Mouse (Mus musculus) central nervous system, embryonic 11.5 days (tissue): ENCODE data around the gene Fam71f2. TPM values are rescaled to one million over a fixed set of nuclear protein-coding genes. Genes with fewer than 3 reads are reported as not detected.

Source experiments
- polyA plus RNA-seq: library from polyadenylated mRNA; depleted of rRNA; stranded (reverse); fragments of >200 nt; gene quantifications from 2 replicates; pipeline ENCODE4 v1.2.3, GENCODE M21; 2012; rRNA removed

Fam71f2 gene
- 1.0 and 1.5 TPM in 2 replicates for polyA plus RNA-seq

DNA sequence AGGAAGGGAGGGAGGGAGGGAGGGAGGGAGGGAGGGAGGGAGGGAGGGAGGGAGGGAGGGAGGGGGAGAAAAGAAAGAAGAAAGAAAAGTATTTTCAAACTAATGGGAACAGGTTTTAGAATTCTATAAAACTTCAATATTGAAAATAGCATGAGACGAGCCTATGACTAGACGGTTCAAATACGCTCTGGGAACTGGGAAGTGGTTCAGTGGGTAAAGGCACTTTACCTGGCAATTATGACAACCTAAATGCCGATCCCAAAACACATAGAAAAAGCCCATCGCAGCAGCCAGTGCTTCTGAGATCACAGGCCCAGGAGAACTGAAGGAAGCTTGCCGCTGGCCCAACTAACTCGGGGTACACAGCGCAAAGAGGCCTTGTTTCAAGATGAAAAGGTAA, at the start of gene Fam71f2:
Gene Fam71f2 (plus strand): TSS at position 301 of the 400 bp plus-strand sequence.

DNA sequence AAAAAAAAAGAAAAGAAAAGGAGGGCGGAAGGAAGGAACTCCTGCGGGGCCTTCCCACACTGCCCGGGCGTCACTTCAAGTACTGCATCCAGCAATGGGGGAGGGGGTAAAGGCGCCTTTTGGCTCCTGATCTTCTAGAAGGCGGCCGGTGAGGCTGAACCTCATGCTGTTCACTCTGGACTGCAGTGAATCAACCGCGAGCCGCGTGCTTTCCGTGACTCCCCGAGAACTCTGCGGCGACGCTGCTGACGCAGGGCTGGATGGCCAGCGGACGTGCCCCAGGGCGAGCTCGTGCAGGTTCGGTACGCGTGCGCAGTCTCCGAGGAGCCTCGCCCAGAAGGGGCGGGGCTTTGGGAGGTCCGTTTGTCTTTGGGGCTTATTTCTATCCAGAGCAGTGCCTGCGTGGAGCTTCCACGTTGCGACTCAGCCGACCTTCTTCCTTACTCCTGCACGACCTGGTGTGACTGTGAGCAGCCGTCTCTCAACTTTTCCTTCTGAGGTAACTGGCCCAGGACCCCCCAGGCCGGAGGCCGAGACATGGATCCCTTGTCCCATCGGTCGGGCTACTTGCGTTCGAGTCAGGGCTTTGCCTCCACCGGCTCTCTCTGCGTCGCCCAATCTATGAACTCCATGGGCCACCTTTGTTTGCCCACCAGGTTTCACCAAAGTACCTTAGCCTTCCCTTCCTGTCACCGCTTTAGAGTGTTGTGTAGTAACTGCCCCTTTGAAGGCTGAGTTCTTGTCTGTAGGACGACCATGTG, 6.9 kb upstream of the Fam71f2 start, which contains the start of gene Hilpda:
Gene Hilpda (plus strand): TSS at position 177 of the 761 bp plus-strand sequence.

DNA sequence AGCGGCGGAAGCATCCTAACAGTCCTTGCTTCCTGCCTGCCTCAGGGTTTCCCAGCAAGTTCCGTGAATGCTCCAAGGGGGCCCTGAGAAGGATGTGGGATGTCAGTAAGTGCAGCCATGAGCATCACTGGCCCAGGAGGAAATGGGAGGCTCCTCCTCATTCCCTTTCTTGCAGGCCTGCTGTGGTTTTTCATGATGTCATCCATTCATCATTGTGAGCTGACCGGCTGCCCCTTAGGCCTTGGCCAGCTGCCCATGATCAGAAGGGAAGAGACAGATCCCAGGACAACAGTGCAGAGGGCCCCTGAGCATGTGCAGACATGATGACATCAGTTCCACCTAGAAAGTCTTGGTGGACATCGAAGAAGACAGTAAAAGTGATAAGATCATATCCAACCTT, 39.5 kb downstream of the Fam71f2 start, which contains the start of gene Fam71f1:
Gene Fam71f1 (plus strand): TSS at position 262 of the 400 bp plus-strand sequence.

Other genes with a start within 250 kb of the Fam71f2 start
- not detected in 2 replicates for gene Lep, start 219.4 kb upstream of the Fam71f2 start, polyA plus RNA-seq
- gene Rbm28, start 114.6 kb upstream of the Fam71f2 start, polyA plus RNA-seq = 78.3 and 111 TPM in 2 replicates
- 1.2 and 1.6 TPM in 2 replicates for gene Prrt4, start 100.0 kb upstream of the Fam71f2 start, polyA plus RNA-seq
- gene Impdh1, start 63.2 kb upstream of the Fam71f2 start, polyA plus RNA-seq = 27.5 and 29.9 TPM in 2 replicates
- 19.6 and 30.4 TPM in 2 replicates for gene Hilpda, start 7.1 kb upstream of the Fam71f2 start, polyA plus RNA-seq
- gene Fam71f1, start 39.5 kb downstream of the Fam71f2 start, polyA plus RNA-seq = 0.09 TPM in 1 of 2 replicates, not detected in the other
- gene Calu, start 68.5 kb downstream of the Fam71f2 start, polyA plus RNA-seq = 211 and 214 TPM in 2 replicates
- gene Opn1sw, start 108.9 kb downstream of the Fam71f2 start, polyA plus RNA-seq = 0.06 TPM in 1 of 2 replicates, not detected in the other
- 31.4 and 47.4 TPM in 2 replicates for gene Ccdc136, start 116.7 kb downstream of the Fam71f2 start, polyA plus RNA-seq
- gene Flnc, start 153.7 kb downstream of the Fam71f2 start, polyA plus RNA-seq = 5.5 and 12.2 TPM in 2 replicates
- 119 and 185 TPM in 2 replicates for gene Atp6v1f, start 188.1 kb downstream of the Fam71f2 start, polyA plus RNA-seq
- 0.16 TPM in 2 replicates for gene Atp6v1fnb, start 191.8 kb downstream of the Fam71f2 start, polyA plus RNA-seq
- gene Kcp, start 228.4 kb downstream of the Fam71f2 start, polyA plus RNA-seq = 37.7 and 61.8 TPM in 2 replicates
- gene Irf5, start 247.0 kb downstream of the Fam71f2 start, polyA plus RNA-seq = 1.5 and 4.3 TPM in 2 replicates